Mouse (Mus musculus): Measurements from ENCODE around the gene Odf2. TPM values are rescaled to one million over a fixed set of nuclear protein-coding genes. Genes with fewer than 3 reads are reported as not detected.
A peak's percentile ranks its signal among the peaks of the same experiment; 100 is the strongest.
"Not testable (repeated sequence)": the region's sequence is repeated elsewhere in the genome, so short reads cannot be mapped to it uniquely, and the experiment has no call there.

Gene Odf2
- polyA plus RNA-seq, 1 experiment from 2014 or later, result 37.1 TPM

- Histone ChIP-seq H3K9me3 (ENCODE audit: control insufficient read depth, low read length) (peaks cover 4% of the 10 kb centered on the region; the same call in 1 of the 2 replicates), H3K9ac (ENCODE audit: low read depth, low read length) (no peak overlapping the region), H3K4me3 (ENCODE audit: low read length) (no peak overlapping the region), H3K27me3 (replicated peaks; ENCODE audit: control insufficient read depth, insufficient read depth, low read length) (no peaks in the 10 kb centered on the region), H3K36me3 (ENCODE audit: control insufficient read depth, insufficient read depth, low read length) (no peaks in the 10 kb centered on the region), H3K4me2 (ENCODE audit: low read depth, low read length) (no peak overlapping the region), H3K27ac (ENCODE audit: low read length) (no peak overlapping the region), H3K4me1 (ENCODE audit: control insufficient read depth, insufficient read depth, low read length) (peaks cover 5% of the 10 kb centered on the region; the same call in 1 of the 2 replicates)
- ATAC-seq, result 0 out of 2 replicates have a peak, but pooled peaks have one; percentile 19
- 71% methylated on average over 17 of the region's 17 CpGs for WGBS
Measured at GRCm38 (mm10) chr2:29879964-29880830, 8.8 kb upstream of the Odf2 start.

DNA sequence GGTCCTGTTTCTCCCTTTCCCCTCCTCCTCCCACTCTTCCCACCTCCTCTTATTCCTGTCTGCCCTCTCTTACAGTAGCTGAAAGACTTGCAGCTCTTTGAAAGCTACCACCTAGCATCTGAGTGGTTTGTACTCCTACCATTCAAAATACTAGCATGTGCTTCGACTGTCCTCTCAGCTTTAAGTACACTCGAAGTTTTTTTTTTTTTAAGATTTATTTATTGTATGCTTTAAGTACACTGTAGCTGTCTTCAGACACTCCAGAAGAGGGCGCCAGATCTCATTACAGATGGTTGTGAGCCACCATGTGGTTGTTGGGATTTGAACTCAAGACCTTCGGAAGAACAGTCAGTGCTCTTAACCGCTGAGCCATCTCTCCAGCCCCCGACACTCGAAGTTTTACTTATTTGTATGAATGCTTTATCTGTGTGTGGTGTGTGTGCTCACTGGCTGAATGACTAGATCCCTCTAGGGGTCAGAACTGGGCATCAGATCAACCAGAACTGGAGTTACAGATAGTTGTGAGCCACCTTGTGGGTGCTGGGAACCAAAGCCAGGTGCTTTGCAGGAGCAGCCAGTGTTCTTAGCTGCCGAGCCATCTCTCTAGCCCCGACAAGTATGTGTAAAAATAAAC is 2.2 kb upstream of the Odf2 start:
- not testable (repeated sequence) for H3K4me2 ChIP-seq (ENCODE audit: low read depth, low read length); H3K27me3 ChIP-seq (replicated peaks; ENCODE audit: control insufficient read depth, insufficient read depth, low read length); H3K36me3 ChIP-seq (ENCODE audit: control insufficient read depth, insufficient read depth, low read length); H3K4me1 ChIP-seq (ENCODE audit: control insufficient read depth, insufficient read depth, low read length); H3K9me3 ChIP-seq (ENCODE audit: control insufficient read depth, low read length); H3K27ac ChIP-seq (ENCODE audit: low read length); H3K4me3 ChIP-seq (ENCODE audit: low read length); H3K9ac ChIP-seq (ENCODE audit: low read depth, low read length); ATAC-seq
- WGBS, result 77% methylated on average over 9 of the region's 9 CpGs

DNA sequence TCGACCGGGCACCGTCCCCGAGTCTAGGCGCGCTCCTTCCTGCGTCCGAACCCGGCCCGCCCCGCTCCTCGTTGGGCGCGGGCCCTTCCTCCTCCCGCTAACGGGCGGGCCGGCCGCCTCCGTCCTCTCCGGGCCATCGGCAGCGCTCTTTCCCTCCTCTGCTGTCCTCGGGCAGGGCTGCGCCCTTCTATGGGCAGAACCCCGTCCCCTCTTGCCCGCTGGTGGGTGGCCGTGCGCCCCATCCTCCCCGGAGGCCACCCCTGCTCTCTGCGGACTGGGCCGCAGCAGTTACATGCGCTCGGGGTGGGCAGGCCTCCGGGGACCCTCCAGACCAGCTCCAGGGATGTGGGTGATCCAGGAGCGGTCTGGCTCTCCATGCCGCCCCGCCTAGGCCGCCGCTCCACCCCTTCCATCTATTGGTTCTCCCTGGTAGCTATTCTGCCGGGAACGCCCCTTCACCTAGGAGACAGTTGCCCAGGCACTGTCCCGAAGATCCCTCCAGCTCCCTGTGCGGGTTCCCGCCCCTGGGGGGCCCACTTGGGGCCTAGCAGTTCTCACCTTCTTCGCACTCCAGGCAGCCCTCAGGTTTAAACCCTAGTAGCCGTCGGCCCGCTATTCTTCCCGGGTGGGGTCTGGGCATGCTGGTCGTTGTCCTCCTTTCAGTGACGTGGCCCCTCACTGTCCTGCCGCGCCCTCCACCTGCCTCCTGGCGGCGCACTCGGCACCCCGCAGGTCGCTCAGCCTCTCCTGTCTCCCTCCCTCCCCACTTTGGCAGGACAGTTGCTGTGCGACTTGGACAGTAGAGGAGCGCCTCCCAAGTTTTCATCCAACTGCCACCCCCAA is 1.2 kb downstream of the Odf2 start:
- peak overlapping the region; percentile 89 for H3K9ac ChIP-seq (ENCODE audit: low read depth, low read length)
- 0 out of 2 replicates have a peak, but pooled peaks cover 5% of the 10 kb centered on the region for H3K36me3 ChIP-seq (ENCODE audit: control insufficient read depth, insufficient read depth, low read length)
- peak; percentile 95 for ATAC-seq
- peak overlapping the region; percentile 84 for H3K27ac ChIP-seq (ENCODE audit: low read length)
- H3K4me2 ChIP-seq (ENCODE audit: low read depth, low read length), result peak overlapping the region; percentile 87
- H3K9me3 ChIP-seq (ENCODE audit: control insufficient read depth, low read length), result no peaks in the 10 kb centered on the region
- H3K4me3 ChIP-seq (ENCODE audit: low read length), result peak overlapping the region; percentile 100
- H3K27me3 ChIP-seq (replicated peaks; ENCODE audit: control insufficient read depth, insufficient read depth, low read length), result no peaks in the 10 kb centered on the region
- 1% methylated on average over 60 of the region's 61 CpGs for whole genome bisulfite sequencing
- peaks cover 7% of the 10 kb centered on the region for H3K4me1 ChIP-seq (ENCODE audit: control insufficient read depth, insufficient read depth, low read length)

DNA sequence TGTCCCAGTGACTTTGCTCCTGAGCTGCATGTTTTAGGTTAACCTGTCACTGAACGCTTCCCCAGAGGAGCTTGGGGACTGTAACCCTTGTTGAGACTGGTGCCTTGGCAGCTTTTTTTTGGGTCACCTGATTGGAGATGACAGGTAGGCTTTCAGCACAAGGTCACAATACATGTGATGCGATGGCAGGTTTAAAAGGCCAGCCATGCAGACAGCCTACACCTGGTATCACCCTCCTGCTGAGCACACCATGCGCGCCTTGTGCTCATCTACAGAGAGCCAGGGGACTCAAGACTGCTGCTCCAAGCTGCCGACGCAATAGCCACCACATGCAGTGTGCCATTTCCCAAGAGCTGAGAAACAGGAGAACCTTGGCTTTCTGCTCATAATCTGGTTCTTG is 2.8 kb downstream of the Odf2 start:
- no peak overlapping the region for H3K4me3 ChIP-seq (ENCODE audit: low read length)
- H3K9me3 ChIP-seq (ENCODE audit: control insufficient read depth, low read length), result no peaks in the 10 kb centered on the region
- H3K27ac ChIP-seq (ENCODE audit: low read length), result no peak overlapping the region
- 93% methylated on average over 6 of the region's 6 CpGs for WGBS
- H3K36me3 ChIP-seq (ENCODE audit: control insufficient read depth, insufficient read depth, low read length), result 0 out of 2 replicates have a peak, but pooled peaks cover 5% of the 10 kb centered on the region
- H3K9ac ChIP-seq (ENCODE audit: low read depth, low read length), result no peak overlapping the region
- peaks cover 7% of the 10 kb centered on the region for H3K4me1 ChIP-seq (ENCODE audit: control insufficient read depth, insufficient read depth, low read length)
- ATAC-seq, result no peak
- no peaks in the 10 kb centered on the region for H3K27me3 ChIP-seq (replicated peaks; ENCODE audit: control insufficient read depth, insufficient read depth, low read length)
- no peak overlapping the region for H3K4me2 ChIP-seq (ENCODE audit: low read depth, low read length)

DNA sequence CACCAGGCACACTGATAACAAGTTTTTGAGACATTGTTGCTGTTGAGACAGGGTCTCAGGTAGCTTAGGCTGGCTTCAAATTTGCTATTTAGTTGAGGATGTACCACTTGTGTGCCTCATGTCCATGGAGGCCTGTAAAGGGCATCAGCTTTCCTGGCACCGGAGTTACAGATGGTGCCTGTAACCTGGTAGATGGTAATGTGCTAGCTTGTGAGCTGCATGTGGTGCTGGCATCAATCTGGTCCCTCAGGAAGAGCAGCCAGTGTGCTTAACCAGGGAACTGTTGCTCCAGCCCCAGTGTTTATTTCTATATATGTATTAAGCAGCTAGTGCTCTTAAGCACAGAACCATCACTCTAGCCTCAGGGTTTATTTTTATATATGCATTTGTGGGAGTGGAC is 7.0 kb downstream of the Odf2 start:
- Histone ChIP-seq H3K4me3 (ENCODE audit: low read length) (no peak overlapping the region), H3K4me2 (ENCODE audit: low read depth, low read length) (no peak overlapping the region), H3K27ac (ENCODE audit: low read length) (no peak overlapping the region), H3K9me3 (ENCODE audit: control insufficient read depth, low read length) (no peaks in the 10 kb centered on the region), H3K9ac (ENCODE audit: low read depth, low read length) (no peak overlapping the region), H3K4me1 (ENCODE audit: control insufficient read depth, insufficient read depth, low read length) (peaks cover under 1% of the 10 kb centered on the region), H3K27me3 (replicated peaks; ENCODE audit: control insufficient read depth, insufficient read depth, low read length) (no peaks in the 10 kb centered on the region), H3K36me3 (ENCODE audit: control insufficient read depth, insufficient read depth, low read length) (peaks cover 8% of the 10 kb centered on the region; the same call in 1 of the 2 replicates)
- 94% methylated on average over 1 of the region's 1 CpGs for WGBS
- ATAC-seq, result no peak

- H3K36me3 ChIP-seq (ENCODE audit: control insufficient read depth, insufficient read depth, low read length), result peaks cover 20% of the 10 kb centered on the region; the same call in 1 of the 2 replicates
- H3K9ac ChIP-seq (ENCODE audit: low read depth, low read length), result no peak overlapping the region
- no peak overlapping the region for H3K4me2 ChIP-seq (ENCODE audit: low read depth, low read length)
- H3K27me3 ChIP-seq (replicated peaks; ENCODE audit: control insufficient read depth, insufficient read depth, low read length), result no peaks in the 10 kb centered on the region
- H3K4me1 ChIP-seq (ENCODE audit: control insufficient read depth, insufficient read depth, low read length), result no peaks in the 10 kb centered on the region
- ATAC-seq, result no peak
- no peak overlapping the region for H3K27ac ChIP-seq (ENCODE audit: low read length)
- H3K9me3 ChIP-seq (ENCODE audit: control insufficient read depth, low read length), result no peaks in the 10 kb centered on the region
- 88% methylated on average over 2 of the region's 2 CpGs for WGBS
- H3K4me3 ChIP-seq (ENCODE audit: low read length), result no peak overlapping the region
Measured at GRCm38 (mm10) chr2:29897366-29897765, 8.3 kb downstream of the Odf2 start.

GRCm38 (mm10) chr2:29898081-29898480 is 9.1 kb downstream of the Odf2 start:
- no peaks in the 10 kb centered on the region for H3K9me3 ChIP-seq (ENCODE audit: control insufficient read depth, low read length)
- peaks cover 21% of the 10 kb centered on the region for H3K36me3 ChIP-seq (ENCODE audit: control insufficient read depth, insufficient read depth, low read length)
- H3K4me3 ChIP-seq (ENCODE audit: low read length), result no peak overlapping the region
- no peaks in the 10 kb centered on the region for H3K27me3 ChIP-seq (replicated peaks; ENCODE audit: control insufficient read depth, insufficient read depth, low read length)
- no peak overlapping the region for H3K9ac ChIP-seq (ENCODE audit: low read depth, low read length)
- no peak overlapping the region for H3K4me2 ChIP-seq (ENCODE audit: low read depth, low read length)
- no peak for ATAC-seq
- no peak overlapping the region for H3K27ac ChIP-seq (ENCODE audit: low read length)
- no peaks in the 10 kb centered on the region for H3K4me1 ChIP-seq (ENCODE audit: control insufficient read depth, insufficient read depth, low read length)
- WGBS, result 93% methylated on average over 1 of the region's 1 CpGs

DNA sequence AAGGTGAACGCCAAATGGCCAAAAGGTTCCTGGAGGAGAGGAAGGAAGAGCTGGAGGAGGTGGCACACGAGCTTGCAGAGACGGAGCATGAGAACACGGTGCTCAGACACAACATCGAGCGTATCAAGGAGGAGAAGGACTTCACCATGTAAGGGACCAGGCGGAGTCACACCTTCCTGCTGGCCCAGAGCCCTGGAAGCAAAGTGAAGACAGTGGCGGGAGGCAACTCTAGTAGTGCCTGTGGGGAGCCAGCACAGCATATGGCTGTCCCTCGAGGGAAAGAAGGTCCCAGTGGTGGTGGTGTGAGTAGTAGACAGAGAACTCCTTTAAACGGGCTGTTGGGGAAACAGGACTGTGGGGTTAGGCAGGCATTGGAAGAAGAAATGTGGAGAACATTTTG is 13.2 kb downstream of the Odf2 start:
- H3K9ac ChIP-seq (ENCODE audit: low read depth, low read length), result no peak overlapping the region
- ATAC-seq, result no peak
- no peak overlapping the region for H3K27ac ChIP-seq (ENCODE audit: low read length)
- no peaks in the 10 kb centered on the region for H3K27me3 ChIP-seq (replicated peaks; ENCODE audit: control insufficient read depth, insufficient read depth, low read length)
- H3K4me1 ChIP-seq (ENCODE audit: control insufficient read depth, insufficient read depth, low read length), result no peaks in the 10 kb centered on the region
- no peak overlapping the region for H3K4me2 ChIP-seq (ENCODE audit: low read depth, low read length)
- H3K4me3 ChIP-seq (ENCODE audit: low read length), result no peak overlapping the region
- peaks cover 24% of the 10 kb centered on the region for H3K36me3 ChIP-seq (ENCODE audit: control insufficient read depth, insufficient read depth, low read length)
- no peaks in the 10 kb centered on the region for H3K9me3 ChIP-seq (ENCODE audit: control insufficient read depth, low read length)
- WGBS, result 91% methylated on average over 10 of the region's 10 CpGs

GRCm38 (mm10) chr2:29908171-29908570 is 19.1 kb downstream of the Odf2 start:
- not testable (repeated sequence) for H3K27me3 ChIP-seq (replicated peaks; ENCODE audit: control insufficient read depth, insufficient read depth, low read length); H3K4me3 ChIP-seq (ENCODE audit: low read length); H3K4me1 ChIP-seq (ENCODE audit: control insufficient read depth, insufficient read depth, low read length); H3K9ac ChIP-seq (ENCODE audit: low read depth, low read length); H3K4me2 ChIP-seq (ENCODE audit: low read depth, low read length); H3K9me3 ChIP-seq (ENCODE audit: control insufficient read depth, low read length); ATAC-seq; H3K27ac ChIP-seq (ENCODE audit: low read length)
- WGBS, result 88% methylated on average over 2 of the region's 2 CpGs
- H3K36me3 ChIP-seq (ENCODE audit: control insufficient read depth, insufficient read depth, low read length), result peaks cover 15% of the 10 kb centered on the region

Measured in intestine, embryonic 16.5 days (tissue).